Mouse (Mus musculus) heart, postnatal 0 days (tissue): ENCODE measurements around the gene Ror2.

Experiments
- CTCF ChIP-seq: IDR thresholded peaks from 2 replicates; pipeline ENCODE4 v1.5.1; 2016; ENCODE audit warnings: antibody characterized with exemption, control low read depth, low read depth
- EP300 ChIP-seq: IDR thresholded peaks from 2 replicates; pipeline ENCODE4 v1.6.1; 2016; ENCODE audit warnings: antibody characterized with exemption, low read depth

DNA sequence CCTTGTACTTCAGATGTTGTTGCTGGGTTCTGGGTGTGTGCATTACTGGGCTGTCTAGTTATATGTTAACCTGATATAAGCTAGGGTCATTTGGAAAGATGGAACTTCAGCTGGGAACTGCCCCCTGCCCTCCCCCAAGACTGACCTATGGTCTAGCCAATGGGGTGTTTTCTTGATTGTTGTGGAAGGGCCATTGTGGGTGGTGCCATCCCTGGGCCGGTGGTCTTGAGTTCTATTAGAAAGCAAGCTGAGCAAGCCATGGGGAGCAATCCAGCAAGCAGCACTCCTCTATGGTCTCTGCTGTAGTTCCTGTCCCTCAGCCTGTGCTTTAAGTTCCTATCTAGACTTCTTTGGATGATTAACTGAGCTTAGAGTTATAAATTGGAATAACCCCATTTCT is 101.1 kb downstream of the Ror2 start:
- TF ChIP-seq EP300, result no peak
- no peak for TF ChIP-seq CTCF
